Mouse (Mus musculus): ENCODE measurements around the gene Auts2. TPM values are rescaled to one million over a fixed set of nuclear protein-coding genes. Genes with fewer than 3 reads are reported as not detected.

Gene Auts2
- polyA plus RNA-seq, 1 experiment, result not detected

DNA sequence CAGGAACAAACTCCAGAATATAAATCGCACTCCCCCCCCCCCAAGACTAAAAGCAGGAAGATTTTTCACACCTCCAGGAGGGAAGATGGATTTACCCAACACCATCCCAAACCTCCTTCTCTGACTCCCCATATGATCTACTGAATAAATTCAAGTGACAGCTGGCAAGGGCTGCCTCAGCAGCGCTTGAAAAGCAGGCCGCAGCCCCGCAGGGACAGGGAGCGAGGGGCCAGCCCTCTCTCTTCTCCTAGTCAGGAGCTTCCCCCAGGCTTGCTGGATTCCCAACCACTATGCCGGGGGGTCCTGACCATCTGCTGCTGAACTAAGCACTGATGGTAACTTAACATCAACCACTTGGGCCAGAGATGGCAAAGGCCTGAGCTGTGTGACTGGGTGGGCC is 995.2 kb downstream of the Auts2 start:
- no peak for TF ChIP-seq GATA1 (IDR thresholded peaks at IDR 0.05; ENCODE audit: low read length)

GRCm38 (mm10) chr5:131546414-131546813 is 996.7 kb downstream of the Auts2 start:
- no peak for TF ChIP-seq GATA1 (IDR thresholded peaks at IDR 0.05; ENCODE audit: low read length)

- TF ChIP-seq GATA1 (IDR thresholded peaks at IDR 0.05; ENCODE audit: low read length), result no peak
Measured at GRCm38 (mm10) chr5:131544381-131544780, 998.8 kb downstream of the Auts2 start.

GRCm38 (mm10) chr5:131538311-131538915 is 1004.7 kb downstream of the Auts2 start:
- TF ChIP-seq GATA1 (IDR thresholded peaks at IDR 0.05; ENCODE audit: low read length), result no peak

GRCm38 (mm10) chr5:131537831-131538310 is 1005.3 kb downstream of the Auts2 start:
- TF ChIP-seq GATA1 (IDR thresholded peaks at IDR 0.05; ENCODE audit: low read length), result no peak

DNA sequence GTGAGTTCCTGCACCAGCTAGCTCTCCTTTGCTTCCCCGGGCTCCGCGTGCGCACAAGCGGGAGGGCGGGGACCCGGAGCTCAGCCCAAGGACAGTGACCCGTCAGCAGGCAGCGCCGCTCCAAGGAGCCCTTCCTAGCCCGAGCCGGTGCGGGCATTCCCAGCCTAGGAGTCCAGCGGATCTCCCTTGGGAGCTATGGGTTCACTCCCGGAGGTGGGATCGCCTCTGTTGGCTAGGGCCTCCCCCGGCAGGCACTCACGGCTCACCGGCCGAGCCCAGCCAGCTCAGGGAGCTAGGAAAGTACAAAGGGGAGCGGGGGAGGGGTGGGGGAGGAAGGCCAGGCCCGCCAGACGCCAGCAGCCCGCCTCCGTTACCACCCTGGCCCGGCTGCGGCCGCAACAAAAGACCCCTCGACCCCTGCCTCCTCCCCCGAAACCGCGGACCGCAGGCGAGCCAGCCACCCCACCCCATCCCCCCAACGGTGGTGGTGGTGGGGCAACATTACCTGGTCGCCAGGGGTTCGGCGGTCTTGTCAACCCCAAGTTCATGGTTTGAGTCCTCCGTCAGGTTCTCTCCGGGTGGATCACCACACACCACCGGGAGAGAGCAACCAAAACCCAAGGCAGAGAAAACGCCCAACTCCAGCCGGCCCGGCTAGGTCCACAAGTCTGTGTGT is 1005.9 kb downstream of the Auts2 start:
- TF ChIP-seq GATA1 (IDR thresholded peaks at IDR 0.05; ENCODE audit: low read length), result no peak

DNA sequence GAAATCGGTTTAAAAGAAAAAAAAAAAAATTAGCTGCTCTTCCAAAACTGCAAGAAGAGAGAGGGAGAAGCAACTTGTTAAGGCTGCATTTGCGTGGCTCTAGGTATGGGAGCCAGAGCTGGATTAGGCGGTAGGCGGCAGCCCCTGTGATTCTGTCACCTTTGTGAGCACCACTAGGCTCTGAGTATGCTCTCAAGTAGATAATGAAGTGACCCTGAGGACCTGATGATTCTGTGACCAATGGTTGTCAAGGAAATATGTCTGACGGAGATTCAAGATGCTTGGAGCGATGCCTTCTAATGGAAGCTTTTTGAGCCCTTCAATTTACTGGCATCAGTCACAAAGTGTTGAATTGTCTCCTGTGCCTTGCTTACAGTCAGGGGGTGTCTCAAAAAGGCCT is 1007.4 kb downstream of the Auts2 start:
- TF ChIP-seq GATA1 (IDR thresholded peaks at IDR 0.05; ENCODE audit: low read length), result no peak

DNA sequence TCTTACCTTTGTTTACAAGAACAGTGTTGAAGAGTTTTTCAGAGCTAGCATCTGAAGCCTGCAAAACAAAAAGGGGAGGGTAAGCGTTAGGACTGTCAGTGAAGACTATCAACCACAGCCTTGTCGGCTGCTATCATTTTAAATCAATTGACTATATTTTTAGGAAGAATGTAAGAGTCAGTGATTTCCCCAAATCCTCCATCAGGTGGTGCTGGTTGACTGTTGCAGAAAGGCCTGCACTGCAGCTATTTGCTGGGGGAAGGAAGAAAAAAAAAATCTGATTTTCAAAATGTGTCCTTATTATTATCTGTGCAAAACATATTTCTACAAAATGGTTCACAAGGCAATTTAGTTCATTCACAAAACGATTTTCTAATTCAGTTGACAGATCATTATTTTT is 1009.3 kb downstream of the Auts2 start:
- TF ChIP-seq GATA1 (IDR thresholded peaks at IDR 0.05; ENCODE audit: low read length), result no peak

GRCm38 (mm10) chr5:131531744-131532552 is 1011.2 kb downstream of the Auts2 start:
- TF ChIP-seq GATA1 (IDR thresholded peaks at IDR 0.05; ENCODE audit: low read length), result no peak

GRCm38 (mm10) chr5:131530828-131531227 is 1012.3 kb downstream of the Auts2 start:
- no peak for TF ChIP-seq GATA1 (IDR thresholded peaks at IDR 0.05; ENCODE audit: low read length)

DNA sequence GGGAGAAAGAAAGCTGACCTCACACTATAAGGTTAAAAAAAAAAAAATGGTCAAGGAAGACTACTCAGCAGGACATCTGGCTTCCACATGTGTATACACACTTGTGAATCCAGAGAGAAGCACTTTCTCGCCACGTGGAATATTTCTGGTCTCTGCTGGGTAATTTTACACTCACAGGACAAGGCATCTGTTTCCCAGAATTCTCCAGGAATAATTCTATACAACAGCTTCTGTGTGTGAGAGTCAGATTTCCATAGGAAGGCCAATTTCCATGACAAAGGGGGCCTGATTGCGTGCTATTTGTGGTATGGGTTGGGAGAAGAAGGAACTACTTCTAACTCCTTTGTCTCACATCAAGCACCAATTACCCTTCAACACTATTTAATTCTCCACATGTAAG is 1016.5 kb downstream of the Auts2 start:
- no peak for TF ChIP-seq GATA1 (IDR thresholded peaks at IDR 0.05; ENCODE audit: low read length)

GRCm38 (mm10) chr5:131524900-131525465 is 1018.2 kb downstream of the Auts2 start:
- no peak for TF ChIP-seq GATA1 (IDR thresholded peaks at IDR 0.05; ENCODE audit: low read length)

GRCm38 (mm10) chr5:131519560-131519959 is 1023.6 kb downstream of the Auts2 start:
- TF ChIP-seq GATA1 (IDR thresholded peaks at IDR 0.05; ENCODE audit: low read length), result no peak

DNA sequence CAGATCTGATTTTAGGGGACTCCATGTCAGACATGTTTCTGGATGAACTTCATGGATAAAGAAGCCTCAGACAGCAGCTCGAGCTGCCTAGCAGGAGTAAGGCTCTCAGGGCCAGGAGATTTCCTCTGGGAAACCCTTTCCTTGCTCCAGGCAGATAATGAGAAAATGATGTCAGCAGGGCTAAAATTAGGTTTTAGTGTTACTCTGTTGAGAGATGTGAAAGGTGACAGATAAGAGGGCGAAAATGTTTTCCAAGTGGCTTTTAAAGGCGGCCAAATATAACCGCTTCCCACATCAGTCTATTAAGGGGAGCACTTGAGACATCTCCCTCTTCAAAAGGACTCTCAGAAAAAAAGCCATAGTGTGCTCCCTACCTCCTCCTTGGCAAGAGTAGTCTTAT is 1025.5 kb downstream of the Auts2 start:
- TF ChIP-seq GATA1 (IDR thresholded peaks at IDR 0.05; ENCODE audit: low read length), result no peak

GRCm38 (mm10) chr5:131515707-131516407 is 1027.3 kb downstream of the Auts2 start:
- TF ChIP-seq GATA1 (IDR thresholded peaks at IDR 0.05; ENCODE audit: low read length), result no peak
